ENCODE assay signal across 20 mouse cellular contexts in genomic region chr1:165432883-165433282, GRCm38 (mm10). TPM values are rescaled to one million over a fixed set of nuclear protein-coding genes. Genes with fewer than 3 reads are reported as not detected.
DNase-seq lines count a peak whose midpoint lies in the region; ATAC-seq and TF ChIP-seq lines count a peak whose summit lies in the region.
"Had no signal": no experiment of that assay in that cellular context is flagged by ENCODE, and none has a peak within 500 bp of the region (broad histone marks: within the 10 kb centered on the region; RNA-seq: fewer than 3 reads in every experiment).

No protein-coding gene starts in this region.

- 0 out of 2 replicates have a peak, but pooled peaks cover 4% of the 10 kb centered on the region for H3K4me1 ChIP-seq in brown adipose tissue, adult 24 weeks (ENCODE audit: control insufficient read depth, insufficient read depth, insufficient read length, low read length)
- H3K4me1 ChIP-seq in intestine, postnatal 0 days (replicated peaks; ENCODE audit: control insufficient read depth, insufficient read depth, low read length): no peaks in the 10 kb centered on the region
- H3K4me1 ChIP-seq: heart, embryonic 12.5 days; hindbrain, embryonic 15.5 days; limb, embryonic 10.5 days; lung, embryonic 15.5 days; midbrain, embryonic 10.5 days had no signal

- ATAC-seq in intestine, postnatal 0 days: no peak
- ATAC-seq: forebrain, embryonic 16.5 days; intestine, embryonic 16.5 days had no signal

- no peaks in the 10 kb centered on the region for H3K36me3 ChIP-seq in intestine, postnatal 0 days (ENCODE audit: control insufficient read depth, insufficient read depth)
- H3K36me3 ChIP-seq: hindbrain, embryonic 15.5 days; limb, embryonic 10.5 days; lung, embryonic 15.5 days; midbrain, embryonic 10.5 days had no signal

- H3K4me3 ChIP-seq in brown adipose tissue, adult 24 weeks (ENCODE audit: insufficient read depth, low read depth, low read length): no peak overlapping the region
- H3K4me3 ChIP-seq in intestine, postnatal 0 days (ENCODE audit: low read depth, low read length): no peak overlapping the region
- H3K4me3 ChIP-seq: heart, embryonic 12.5 days; hindbrain, embryonic 15.5 days; limb, embryonic 10.5 days; lung, embryonic 15.5 days; midbrain, embryonic 10.5 days had no signal

- peak overlapping the region; percentile 68 for H3K27ac ChIP-seq in brown adipose tissue, adult 24 weeks (replicated peaks; ENCODE audit: low read depth, low read length)
- H3K27ac ChIP-seq in intestine, postnatal 0 days (ENCODE audit: low read depth, low read length): no peak overlapping the region
- H3K27ac ChIP-seq: hindbrain, embryonic 15.5 days; limb, embryonic 10.5 days; lung, embryonic 15.5 days; midbrain, embryonic 10.5 days had no signal

- DNase-seq in adrenal gland, postnatal 10 days: peak; percentile 15
- no peak for DNase-seq in adrenal gland, adult 18-20 months (ENCODE audit: low spot score in 2 of 2)
- DNase-seq in 3134 (ENCODE audit: extremely low read depth, insufficient read length, low spot score): peak; percentile 69
- DNase-seq in Muller cell, postnatal 12 days (ENCODE audit: inconsistent ontology term): peak; percentile 68
- no peak for DNase-seq in retina, embryonic 14.5 days (ENCODE audit: low spot score)
- DNase-seq in ovary, postnatal 36 days (ENCODE audit: low spot score): no peak
- DNase-seq: cerebellum, adult 18-20 months; cerebellum, postnatal 36 days had no signal

- WGBS in intestine, postnatal 0 days: 85% methylated on average over 1 of the region's 1 CpGs

- H3K4me2 ChIP-seq in intestine, postnatal 0 days (replicated peaks; ENCODE audit: low read depth): no peak overlapping the region
- H3K4me2 ChIP-seq: heart, embryonic 12.5 days; hindbrain, embryonic 15.5 days; liver, embryonic 11.5 days; lung, embryonic 15.5 days had no signal

- H3K9me3 ChIP-seq in intestine, postnatal 0 days (ENCODE audit: control insufficient read depth): no peaks in the 10 kb centered on the region
- H3K9me3 ChIP-seq: limb, embryonic 10.5 days; midbrain, embryonic 10.5 days had no signal

- no peak overlapping the region for H3K9ac ChIP-seq in intestine, postnatal 0 days (ENCODE audit: low read depth, low read length)
- H3K9ac ChIP-seq: heart, embryonic 12.5 days; hindbrain, embryonic 15.5 days; lung, embryonic 15.5 days had no signal

- no peaks in the 10 kb centered on the region for H3K27me3 ChIP-seq in intestine, postnatal 0 days (replicated peaks; ENCODE audit: control insufficient read depth, insufficient read depth, low read length)
- H3K27me3 ChIP-seq: heart, embryonic 12.5 days; hindbrain, embryonic 15.5 days; lung, embryonic 15.5 days had no signal

- no peak for TF ChIP-seq CTCF in intestine, postnatal 0 days (IDR thresholded peaks at IDR 0.05; ENCODE audit: low read depth)

RNA-seq across cellular contexts. Expression of gene Dcaf6, which starts 27.4 kb away (rescaled TPM):
- 10 to 100 TPM; 50.5 to 57.9 TPM for total RNA-seq in adrenal gland, postnatal 10 days (2021)
- 10 to 100 TPM; 32.5 to 40.6 TPM for total RNA-seq in adrenal gland, adult 18-20 months (2021)
- 48.9 and 57.7 TPM in 2 replicates for polyA plus RNA-seq in brown adipose tissue, adult 24 weeks (2012; ENCODE audit: insufficient read depth, insufficient read length, missing spikeins)
- 8.2 and 9.8 TPM in 2 replicates for polyA plus RNA-seq in intestine, postnatal 0 days (2015; fragmentation: Nextera tagmentation; extraction: Ambion mirVana)

RNA-seq across cellular contexts. Expression of gene Mpc2, which starts 27.6 kb away (rescaled TPM):
- 100 to 1,000 TPM; 381 to 397 TPM for total RNA-seq in adrenal gland, postnatal 10 days (2021)
- 100 to 1,000 TPM; 231 to 456 TPM for total RNA-seq in adrenal gland, adult 18-20 months (2021)
- polyA plus RNA-seq in brown adipose tissue, adult 24 weeks (2012; ENCODE audit: insufficient read depth, insufficient read length, missing spikeins): 2,118 and 2,348 TPM in 2 replicates
- 203 and 212 TPM in 2 replicates for polyA plus RNA-seq in intestine, postnatal 0 days (2015; fragmentation: Nextera tagmentation; extraction: Ambion mirVana)

RNA-seq across cellular contexts. Expression of gene Adcy10, which starts 52.1 kb away (rescaled TPM):
- total RNA-seq in adrenal gland, postnatal 10 days (2021): under 1 TPM; 0.27 to 0.69 TPM
- 1 to 10 TPM; 1.5 to 3.8 TPM for total RNA-seq in adrenal gland, adult 18-20 months (2021)
- 5.6 and 5.7 TPM in 2 replicates for polyA plus RNA-seq in brown adipose tissue, adult 24 weeks (2012; ENCODE audit: insufficient read depth, insufficient read length, missing spikeins)
- polyA plus RNA-seq in intestine, postnatal 0 days (2015; fragmentation: Nextera tagmentation; extraction: Ambion mirVana): not detected in 2 replicates
- polyA plus RNA-seq: embryonic facial prominence, embryonic 11.5 days; heart, embryonic 12.5 days; intestine, embryonic 16.5 days; lung, embryonic 15.5 days; thymus, postnatal 0 days had no signal

Comparison
In these comparisons a context has a peak if more than half of its experiments do, and no peak if none do; other contexts are left out.
1. DNase-seq: peak in adrenal gland, postnatal 10 days (single experiment), 3134 (single experiment) and Muller cell, postnatal 12 days (single experiment); none in adrenal gland, adult 18-20 months (0 of 2), retina, embryonic 14.5 days (single experiment) and ovary, postnatal 36 days (single experiment).